Mouse (Mus musculus) heart, embryonic 16.5 days (tissue): ENCODE data around the gene Antxrl. TPM values are rescaled to one million over a fixed set of nuclear protein-coding genes. Genes with fewer than 3 reads are reported as not detected.

ENCODE experiments used
- ATAC-seq: fragments of 200-750 bp; cut with Nextera tagmentation; replicated peaks from 2 replicates; pipeline ENCODE4 v1.8.0; 2017; ENCODE audit warnings: moderate number of reproducible peaks; ENCODE audit not compliant: insufficient read depth, low FRiP score; ENCODE audit errors: extremely low read depth
- H3K27ac ChIP-seq: fragments of 300-500 bp; sonication (generic); 2 replicates; pipeline ENCODE4 v1.5.1; 2014; ENCODE audit warnings: mild to moderate bottlenecking, low read length, control low read depth, moderate library complexity
- H3K27me3 ChIP-seq: fragments of 300-500 bp; sonication (generic); 2 replicates; pipeline ENCODE4 v1.6.1; 2014; ENCODE audit warnings: low read length, mixed read lengths; ENCODE audit not compliant: control insufficient read depth, insufficient read depth
- H3K36me3 ChIP-seq: fragments of 300-500 bp; sonication (generic); 2 replicates; pipeline ENCODE4 v1.6.1; 2014; ENCODE audit not compliant: control insufficient read depth, insufficient read depth
- H3K4me1 ChIP-seq: fragments of 300-500 bp; sonication (generic); 2 replicates; pipeline ENCODE4 v1.6.1; 2014; ENCODE audit warnings: low read length, mixed read lengths; ENCODE audit not compliant: control insufficient read depth, insufficient read depth
- H3K4me2 ChIP-seq: fragments of 300-500 bp; sonication (generic); 2 replicates; pipeline ENCODE4 v1.6.1; 2014; ENCODE audit warnings: low read depth, mild to moderate bottlenecking, control low read depth, low read length
- H3K4me3 ChIP-seq: fragments of 300-500 bp; sonication (generic); 2 replicates; pipeline ENCODE4 v1.5.1; 2014; ENCODE audit warnings: mild to moderate bottlenecking, control low read depth, low read length
- H3K9ac ChIP-seq: fragments of 300-500 bp; sonication (generic); 2 replicates; pipeline ENCODE4 v1.6.1; 2014; ENCODE audit warnings: low read length, control low read depth
- H3K9me3 ChIP-seq: fragments of 300-500 bp; sonication (generic); replicated peaks from 2 replicates; pipeline ENCODE4 v1.6.1; 2016; ENCODE audit warnings: low read length; ENCODE audit not compliant: control insufficient read depth
- WGBS: fragments of 180-500 bp; shearing (Covaris S2); extraction: QIAGEN DNeasy Blood & Tissue Kit; methylation state at CpG from one replicate; pipeline ENCODE4 v1.1.7; 2014; 5-methylcytosine and 5-hydroxymethylcytosine counted together
- polyA plus RNA-seq: library from polyadenylated mRNA; unstranded; fragments of >200 nt; fragmentation: Nextera tagmentation; extraction: Ambion mirVana; gene quantifications from 2 replicates; pipeline ENCODE4 v1.2.1, GENCODE M21; 2015

Antxrl gene
- not detected in 2 replicates for polyA plus RNA-seq

DNA sequence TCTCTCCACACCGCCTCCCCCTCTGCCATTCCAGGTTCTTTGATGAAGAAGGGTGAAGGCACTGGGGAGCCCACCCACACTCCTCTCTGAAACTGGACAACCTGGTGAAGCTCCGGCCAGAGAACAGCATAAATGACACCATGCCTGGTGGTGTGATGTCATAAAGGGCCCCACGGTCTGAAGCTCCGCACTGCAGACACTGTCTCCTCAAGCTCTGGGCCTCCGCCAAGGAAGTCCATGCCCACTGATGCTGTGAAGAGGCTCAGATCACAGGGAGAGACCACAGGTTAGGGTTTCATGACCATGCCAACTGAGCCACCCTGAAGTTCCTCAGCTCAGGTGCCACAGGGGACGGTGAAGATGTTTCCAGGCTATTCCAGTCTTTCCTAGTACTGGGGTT is at the start of gene Antxrl:
Gene Antxrl (plus strand): TSS at position 192 of the 400 bp plus-strand sequence.
- WGBS, result 83% methylated on average over 6 of the region's 6 CpGs
- no peak for ATAC-seq
- Histone ChIP-seq H3K36me3 (no peaks in the 10 kb centered on the region), H3K9ac (no peak within 1 kb of the TSS), H3K27me3 (no peaks in the 10 kb centered on the region), H3K4me3 (no peak within 1 kb of the TSS), H3K4me1 (no peaks in the 10 kb centered on the region), H3K9me3 (no peaks in the 10 kb centered on the region), H3K4me2 (no peak within 1 kb of the TSS), H3K27ac (no peak within 1 kb of the TSS)

DNA sequence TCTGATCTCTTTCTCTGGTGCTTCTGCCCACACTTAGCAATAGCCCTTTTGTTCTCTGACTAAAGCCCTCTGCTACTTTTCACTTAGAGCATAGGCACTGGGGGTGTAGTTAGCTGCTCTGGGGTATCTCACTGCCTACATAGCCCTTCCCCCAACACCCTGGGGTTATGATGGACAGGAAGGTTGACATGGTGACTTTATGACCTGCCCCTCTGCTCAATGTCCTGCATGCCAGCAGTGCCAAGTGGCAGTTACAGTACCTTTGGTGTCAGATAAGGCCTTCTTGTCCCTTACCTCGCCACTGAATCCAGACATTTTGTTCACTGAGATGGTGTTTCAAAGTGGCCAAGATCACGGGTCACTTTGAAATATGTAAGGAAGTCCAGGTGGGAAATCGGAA is 37.4 kb upstream of the Antxrl start, which contains the start of gene Gm30083:
Gene Gm30083 (minus strand): TSS at position 120 of the 400 bp plus-strand sequence.
- Histone ChIP-seq H3K9me3 (no peaks in the 10 kb centered on the region), H3K4me3 (no peak within 1 kb of the TSS), H3K9ac (no peak within 1 kb of the TSS), H3K36me3 (no peaks in the 10 kb centered on the region), H3K4me2 (no peak within 1 kb of the TSS), H3K27me3 (no peaks in the 10 kb centered on the region), H3K4me1 (no peaks in the 10 kb centered on the region), H3K27ac (no peak within 1 kb of the TSS)
- WGBS, result 69% methylated on average over 3 of the region's 3 CpGs
- ATAC-seq, result no peak

DNA sequence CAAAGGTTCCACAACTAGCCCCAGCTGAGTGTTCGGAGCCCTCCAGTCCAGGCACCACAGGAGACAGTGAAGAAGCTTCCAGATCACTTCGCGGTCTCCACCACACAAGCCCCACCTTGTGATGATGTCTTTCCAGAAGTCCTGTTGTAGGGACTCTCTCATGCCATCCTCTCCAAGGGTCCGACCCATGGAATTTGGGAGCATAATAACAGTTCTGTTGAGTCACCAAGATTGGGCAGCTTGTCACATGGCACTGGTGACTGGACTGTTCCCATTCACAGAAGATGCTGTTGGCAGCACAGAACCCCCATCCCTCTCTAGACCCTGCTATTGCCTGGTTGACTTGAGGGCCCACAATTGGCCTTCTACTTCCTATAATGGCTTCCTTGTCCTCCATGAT is 36.1 kb upstream of the Antxrl start, which contains the start of gene Gm5460:
Gene Gm5460 (plus strand): TSS at position 378 of the 400 bp plus-strand sequence.
- H3K4me3 ChIP-seq, result no peak within 1 kb of the TSS
- no peaks in the 10 kb centered on the region for H3K4me1 ChIP-seq
- no peak within 1 kb of the TSS for H3K27ac ChIP-seq
- H3K9me3 ChIP-seq, result no peaks in the 10 kb centered on the region
- H3K36me3 ChIP-seq, result no peaks in the 10 kb centered on the region
- H3K9ac ChIP-seq, result no peak within 1 kb of the TSS
- 94% methylated on average over 4 of the region's 4 CpGs for WGBS
- H3K4me2 ChIP-seq, result no peak within 1 kb of the TSS
- no peak for ATAC-seq
- no peaks in the 10 kb centered on the region for H3K27me3 ChIP-seq

DNA sequence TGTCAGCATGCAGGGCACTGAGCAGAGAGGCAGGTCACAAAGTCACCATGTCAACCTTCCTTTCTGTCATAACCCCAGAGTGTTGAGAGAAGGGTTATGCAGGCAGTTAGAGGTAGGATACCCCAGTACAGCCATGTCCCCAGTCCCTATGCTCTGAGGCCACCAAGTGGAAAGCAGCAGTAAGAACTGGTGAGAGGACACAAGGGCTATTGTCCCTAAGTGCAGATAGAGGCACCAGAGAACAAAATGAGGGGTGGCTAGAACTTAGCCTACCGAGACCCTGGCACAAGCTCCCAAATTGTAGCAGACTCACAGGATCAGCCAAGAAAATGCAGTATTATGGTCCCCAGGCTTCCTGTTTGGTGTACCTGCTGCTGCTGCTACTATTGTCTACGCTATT is 35.6 kb upstream of the Antxrl start:
- ATAC-seq, result no peak
- H3K36me3 ChIP-seq, result no peaks in the 10 kb centered on the region
- no peak overlapping the region for H3K4me2 ChIP-seq
- no peak overlapping the region for H3K9ac ChIP-seq
- no peak overlapping the region for H3K27ac ChIP-seq
- H3K4me3 ChIP-seq, result no peak overlapping the region
- 77% methylated on average over 2 of the region's 2 CpGs for WGBS
- H3K4me1 ChIP-seq, result no peaks in the 10 kb centered on the region
- no peaks in the 10 kb centered on the region for H3K27me3 ChIP-seq
- no peaks in the 10 kb centered on the region for H3K9me3 ChIP-seq

DNA sequence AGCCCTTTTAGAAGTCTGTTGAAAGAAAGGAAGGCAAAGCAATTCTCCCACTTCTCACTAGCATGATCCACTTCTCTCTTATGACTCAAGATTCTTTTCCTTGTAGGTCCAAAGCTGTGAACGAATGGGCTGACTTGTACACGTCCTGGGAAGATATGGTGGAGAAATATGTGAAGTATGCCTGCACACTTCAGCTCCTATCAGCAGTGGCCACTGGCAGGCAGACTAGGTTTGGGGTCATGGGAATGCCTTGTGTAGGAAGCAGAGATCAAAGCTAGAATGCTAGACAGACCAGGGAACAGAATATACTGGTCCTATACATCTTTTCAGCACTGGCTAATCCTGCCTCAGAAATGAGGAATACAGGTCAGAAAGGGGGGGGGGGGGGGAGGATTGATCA is 25.8 kb upstream of the Antxrl start:
- Histone ChIP-seq H3K4me3 (no peak overlapping the region), H3K4me1 (peaks cover 6% of the 10 kb centered on the region; the same call in 1 of the 2 replicates), H3K9ac (no peak overlapping the region), H3K27me3 (no peaks in the 10 kb centered on the region), H3K36me3 (no peaks in the 10 kb centered on the region), H3K9me3 (0 out of 2 replicates have a peak, but pooled peaks cover 4% of the 10 kb centered on the region), H3K27ac (peak overlapping the region; percentile 57; the same call in 1 of the 2 replicates), H3K4me2 (peak overlapping the region; percentile 4; the same call in 1 of the 2 replicates)
- ATAC-seq, result peak; percentile 81
- WGBS, result 18% methylated on average over 2 of the region's 2 CpGs

DNA sequence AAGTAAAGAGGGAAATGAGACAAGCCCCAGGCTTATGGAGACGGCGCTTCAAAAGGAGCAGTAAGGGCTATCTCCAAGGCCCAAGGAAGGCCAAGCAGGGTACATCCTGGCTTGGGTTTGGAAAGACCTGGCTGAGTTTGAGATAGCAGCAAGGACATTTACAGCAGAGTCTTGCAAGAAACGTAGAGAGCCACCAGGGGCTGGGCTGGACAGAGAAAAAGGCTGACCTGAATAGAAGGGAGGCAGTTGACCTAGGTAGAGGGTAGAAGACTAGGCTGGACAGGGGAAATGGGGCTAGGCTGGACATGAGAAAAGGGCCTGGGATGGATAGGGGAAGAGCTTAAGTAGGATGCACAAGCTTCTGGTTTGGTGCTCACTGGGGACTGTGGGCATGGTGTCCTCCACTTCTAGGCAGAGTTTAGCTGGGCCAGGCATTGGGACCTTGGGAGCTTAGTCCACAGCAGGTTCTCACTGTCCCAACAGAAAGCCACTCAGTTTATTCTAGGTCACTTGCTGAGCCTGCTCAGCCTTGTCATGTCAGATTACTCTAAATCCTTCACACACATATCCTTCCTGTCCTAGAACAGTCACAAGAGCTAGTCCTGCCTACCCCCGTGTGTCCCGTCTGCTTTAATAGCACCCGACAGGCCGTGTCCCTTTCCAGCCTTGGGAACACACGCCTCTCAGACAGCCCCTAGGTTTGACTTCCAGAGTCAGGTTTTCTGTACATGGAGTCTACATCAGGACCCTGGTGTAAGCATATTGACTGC is 18.5 kb upstream of the Antxrl start:
- Histone ChIP-seq H3K9ac (no peak overlapping the region), H3K4me1 (no peaks in the 10 kb centered on the region), H3K27me3 (no peaks in the 10 kb centered on the region), H3K4me3 (no peak overlapping the region), H3K9me3 (no peaks in the 10 kb centered on the region), H3K4me2 (no peak overlapping the region), H3K27ac (no peak overlapping the region), H3K36me3 (no peaks in the 10 kb centered on the region)
- 85% methylated on average over 8 of the region's 8 CpGs for WGBS
- ATAC-seq, result no peak

DNA sequence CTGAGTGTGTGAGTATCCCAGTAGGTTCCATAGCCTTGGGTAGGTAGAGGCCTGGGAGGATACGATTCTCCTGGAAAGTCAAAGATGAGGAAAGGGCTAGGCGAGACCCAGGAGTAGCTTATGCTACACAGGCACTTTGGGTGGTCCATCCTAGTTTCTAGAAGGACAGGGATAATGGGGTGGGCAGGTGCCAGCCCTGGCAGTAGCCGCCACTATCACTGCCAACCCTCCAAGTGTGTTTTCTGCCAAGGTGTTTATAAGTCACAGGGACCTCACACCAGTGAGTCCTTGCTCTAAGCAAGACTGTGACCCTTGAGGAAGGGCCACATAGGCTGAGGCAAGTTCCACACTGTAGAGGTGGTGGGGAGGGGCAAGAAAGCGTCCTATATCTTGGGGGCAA is 11.3 kb upstream of the Antxrl start:
- no peak overlapping the region for H3K4me2 ChIP-seq
- no peak overlapping the region for H3K27ac ChIP-seq
- no peaks in the 10 kb centered on the region for H3K4me1 ChIP-seq
- H3K27me3 ChIP-seq, result no peaks in the 10 kb centered on the region
- H3K9me3 ChIP-seq, result no peaks in the 10 kb centered on the region
- no peak overlapping the region for H3K9ac ChIP-seq
- H3K36me3 ChIP-seq, result no peaks in the 10 kb centered on the region
- ATAC-seq, result no peak
- H3K4me3 ChIP-seq, result no peak overlapping the region
- 78% methylated on average over 4 of the region's 4 CpGs for WGBS

DNA sequence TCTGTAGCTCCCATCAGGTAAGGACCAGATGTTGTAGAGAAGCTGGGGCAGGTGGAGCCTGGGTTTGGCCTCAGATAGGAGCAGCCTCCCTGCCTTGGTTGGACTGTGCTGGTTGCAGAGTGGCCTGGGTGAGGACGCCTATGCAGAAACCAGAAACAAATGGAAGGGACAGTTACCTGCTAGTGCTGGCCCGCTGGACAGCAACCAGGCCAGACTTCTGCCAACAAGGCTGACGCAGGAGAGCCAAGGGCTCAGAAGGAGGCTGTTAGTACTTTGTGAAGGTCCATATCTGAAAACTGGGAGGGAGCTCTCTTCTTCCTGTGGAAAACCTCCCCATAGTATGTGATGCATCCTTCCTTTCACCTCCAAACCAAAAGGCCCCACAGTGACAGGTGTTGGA is 9.2 kb upstream of the Antxrl start:
- Histone ChIP-seq H3K36me3 (no peaks in the 10 kb centered on the region), H3K4me1 (no peaks in the 10 kb centered on the region), H3K9me3 (no peaks in the 10 kb centered on the region), H3K4me2 (no peak overlapping the region), H3K27me3 (no peaks in the 10 kb centered on the region), H3K9ac (no peak overlapping the region), H3K4me3 (no peak overlapping the region), H3K27ac (no peak overlapping the region)
- 50% methylated on average over 3 of the region's 3 CpGs for WGBS
- no peak for ATAC-seq

DNA sequence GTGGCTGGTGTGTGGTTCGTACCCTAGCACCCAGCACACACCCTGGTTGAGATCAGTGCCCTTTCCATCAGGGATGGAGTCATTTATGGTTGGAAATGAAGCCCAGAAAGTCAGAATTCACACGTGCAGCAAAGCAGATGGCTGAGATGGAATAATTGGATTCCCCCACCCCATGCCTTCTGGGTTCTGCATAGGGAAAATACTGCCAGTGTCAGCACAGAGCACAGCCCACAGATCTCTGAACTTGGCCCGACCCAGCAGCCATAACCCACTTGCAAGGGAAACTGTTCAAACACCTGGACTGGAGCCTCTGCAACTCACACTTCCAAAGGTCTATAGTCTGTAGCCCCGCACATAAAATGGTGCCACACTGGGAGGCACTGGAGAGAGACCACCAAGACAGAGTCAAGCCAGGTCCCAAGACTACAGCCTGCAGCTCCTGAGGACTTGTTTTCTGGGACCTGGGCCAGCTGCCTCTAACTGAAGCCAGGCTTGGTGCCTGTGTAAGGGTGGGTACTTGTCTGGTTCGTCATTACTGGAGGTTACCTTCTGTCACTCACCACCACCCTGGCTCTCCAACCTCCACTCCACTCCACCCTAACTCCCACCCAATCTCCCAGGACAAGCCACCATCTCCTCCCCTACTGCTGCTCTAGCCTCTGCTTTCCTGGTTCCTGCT is 2.3 kb upstream of the Antxrl start:
- H3K9me3 ChIP-seq, result no peaks in the 10 kb centered on the region
- H3K4me3 ChIP-seq, result no peak overlapping the region
- no peaks in the 10 kb centered on the region for H3K27me3 ChIP-seq
- H3K27ac ChIP-seq, result no peak overlapping the region
- ATAC-seq, result no peak
- no peaks in the 10 kb centered on the region for H3K36me3 ChIP-seq
- no peak overlapping the region for H3K9ac ChIP-seq
- H3K4me2 ChIP-seq, result no peak overlapping the region
- WGBS, result 66% methylated on average over 5 of the region's 5 CpGs
- H3K4me1 ChIP-seq, result no peaks in the 10 kb centered on the region
